Mouse (Mus musculus): ENCODE data around the gene Mcm10. TPM values are rescaled to one million over a fixed set of nuclear protein-coding genes. Genes with fewer than 3 reads are reported as not detected.

Mcm10 gene
- polyA plus RNA-seq, 1 experiment from 2014 or later: 17.4 TPM

GRCm38 (mm10) chr2:5034801-5035200 lies 22.2 kb upstream of the Mcm10 start:
- H3K4me3 ChIP-seq (ENCODE audit: low read length): no peak overlapping the region
- no peak overlapping the region for H3K9ac ChIP-seq (ENCODE audit: low read length)
- no peaks in the 10 kb centered on the region for H3K9me3 ChIP-seq (replicated peaks; ENCODE audit: control insufficient read depth, low read length)
- H3K4me1 ChIP-seq (ENCODE audit: control insufficient read depth, insufficient read depth, low read length): peaks cover 2% of the 10 kb centered on the region; the same call in 1 of the 2 replicates
- no peak overlapping the region for H3K4me2 ChIP-seq (ENCODE audit: low read depth, low read length)
- H3K36me3 ChIP-seq (ENCODE audit: control insufficient read depth, insufficient read depth): no peaks in the 10 kb centered on the region; the same call in 1 of the 2 replicates
- WGBS: 69% methylated on average over 8 of the region's 8 CpGs
- ATAC-seq (replicated peaks; ENCODE audit: extremely low read depth, insufficient read depth, low FRiP score): no peak
- no peaks in the 10 kb centered on the region for H3K27me3 ChIP-seq (ENCODE audit: control insufficient read depth, insufficient read depth, low read length)
- H3K27ac ChIP-seq (ENCODE audit: low read length): no peak overlapping the region

DNA sequence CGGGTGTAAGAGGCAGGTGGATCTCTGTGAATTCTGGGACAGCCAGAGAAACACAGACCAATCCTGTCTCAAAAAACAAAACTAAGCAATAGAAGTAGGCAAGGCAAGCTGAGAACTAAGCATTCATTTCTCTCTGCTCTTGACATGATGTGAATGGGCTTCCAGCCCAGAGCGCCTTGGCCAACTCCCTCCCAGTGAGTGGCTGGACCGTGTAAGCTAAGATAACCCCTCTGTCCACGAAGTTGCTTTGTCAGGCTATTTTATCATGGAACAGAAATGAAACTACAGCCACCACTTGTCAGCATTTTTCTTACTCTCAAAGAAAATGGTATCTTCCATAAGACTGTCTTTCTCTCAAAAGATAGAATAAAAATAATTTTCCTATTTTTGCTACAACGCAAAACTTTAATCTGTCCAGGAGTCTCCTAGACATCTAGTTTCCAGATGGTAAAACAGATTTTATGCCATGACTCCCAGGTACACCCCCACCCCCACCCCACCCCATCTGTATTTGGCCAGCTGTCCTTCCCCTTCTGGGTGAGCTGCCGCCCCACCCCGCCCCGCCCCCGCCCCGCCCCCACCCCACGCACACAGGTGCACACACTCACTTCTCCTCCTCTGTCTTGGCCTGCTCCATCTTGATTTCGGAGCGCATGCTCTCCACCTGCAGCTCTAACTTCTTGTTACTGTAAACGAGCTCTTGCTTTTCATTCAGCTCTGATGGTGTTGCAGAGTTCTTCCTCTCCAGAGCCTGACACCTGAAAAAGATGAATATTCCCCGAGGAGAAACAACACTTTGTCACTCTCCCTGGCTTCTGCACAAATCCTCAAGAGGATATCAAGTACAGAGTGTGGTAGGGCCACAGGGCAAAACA lies 21.2 kb upstream of the Mcm10 start:
- WGBS: 64% methylated on average over 15 of the region's 15 CpGs
- H3K9me3 ChIP-seq (replicated peaks; ENCODE audit: control insufficient read depth, low read length): no peaks in the 10 kb centered on the region
- H3K27me3 ChIP-seq (ENCODE audit: control insufficient read depth, insufficient read depth, low read length): no peaks in the 10 kb centered on the region
- peaks cover 2% of the 10 kb centered on the region; the same call in 1 of the 2 replicates for H3K4me1 ChIP-seq (ENCODE audit: control insufficient read depth, insufficient read depth, low read length)
- no peak overlapping the region for H3K4me3 ChIP-seq (ENCODE audit: low read length)
- peak; percentile 60 for ATAC-seq (replicated peaks; ENCODE audit: extremely low read depth, insufficient read depth, low FRiP score)
- no peak overlapping the region for H3K9ac ChIP-seq (ENCODE audit: low read length)
- no peaks in the 10 kb centered on the region; the same call in 1 of the 2 replicates for H3K36me3 ChIP-seq (ENCODE audit: control insufficient read depth, insufficient read depth)
- H3K27ac ChIP-seq (ENCODE audit: low read length): no peak overlapping the region
- no peak overlapping the region for H3K4me2 ChIP-seq (ENCODE audit: low read depth, low read length)

DNA sequence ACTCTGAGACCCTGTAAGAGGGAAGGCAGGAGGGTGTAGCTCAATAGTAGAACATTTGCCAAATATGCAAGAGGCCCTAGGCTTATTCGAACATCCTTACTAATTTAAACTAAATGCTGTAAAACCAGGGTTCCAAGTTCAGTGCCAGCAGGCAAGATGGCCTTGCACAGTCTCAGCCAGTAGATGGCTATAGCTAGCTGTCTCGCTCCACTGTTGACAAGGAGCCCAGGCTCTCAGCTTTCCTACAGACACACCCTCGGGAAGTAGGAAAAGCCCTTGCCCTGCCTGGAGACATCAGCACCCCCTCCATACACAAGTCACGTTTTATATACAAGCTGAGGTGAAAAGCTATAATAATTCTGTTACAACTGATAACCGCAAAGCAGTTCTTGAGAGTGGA lies 20.1 kb upstream of the Mcm10 start:
- Histone ChIP-seq H3K4me3 (ENCODE audit: low read length) (no peak overlapping the region), H3K9me3 (replicated peaks; ENCODE audit: control insufficient read depth, low read length) (no peaks in the 10 kb centered on the region), H3K36me3 (ENCODE audit: control insufficient read depth, insufficient read depth) (no peaks in the 10 kb centered on the region; the same call in 1 of the 2 replicates), H3K4me2 (ENCODE audit: low read depth, low read length) (no peak overlapping the region), H3K27me3 (ENCODE audit: control insufficient read depth, insufficient read depth, low read length) (no peaks in the 10 kb centered on the region), H3K9ac (ENCODE audit: low read length) (no peak overlapping the region), H3K4me1 (ENCODE audit: control insufficient read depth, insufficient read depth, low read length) (peaks cover 7% of the 10 kb centered on the region), H3K27ac (ENCODE audit: low read length) (no peak overlapping the region)
- 71% methylated on average over 5 of the region's 5 CpGs for WGBS
- ATAC-seq (replicated peaks; ENCODE audit: extremely low read depth, insufficient read depth, low FRiP score): no peak

DNA sequence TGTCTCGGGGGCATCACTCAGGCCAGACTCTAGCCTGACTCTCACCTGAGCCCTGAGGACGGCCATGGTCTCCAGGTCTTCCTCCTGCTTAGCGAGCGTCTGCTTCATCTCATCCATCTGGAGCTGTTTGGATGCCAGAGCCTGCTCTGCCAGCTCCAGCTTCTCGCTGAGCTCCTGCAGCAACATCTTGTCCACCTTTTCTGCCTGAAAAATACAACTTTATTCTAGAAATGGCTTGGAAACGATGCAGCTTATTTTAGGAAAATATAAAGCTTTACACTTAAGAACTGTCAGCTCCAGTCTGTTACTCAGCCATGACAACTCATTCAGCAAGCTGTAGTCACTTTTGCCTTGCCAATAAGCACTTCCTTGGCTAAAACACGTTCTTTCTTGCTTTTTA lies 18.6 kb upstream of the Mcm10 start:
- Histone ChIP-seq H3K4me3 (ENCODE audit: low read length) (no peak overlapping the region), H3K4me2 (ENCODE audit: low read depth, low read length) (no peak overlapping the region), H3K27ac (ENCODE audit: low read length) (no peak overlapping the region), H3K4me1 (ENCODE audit: control insufficient read depth, insufficient read depth, low read length) (peaks cover 7% of the 10 kb centered on the region), H3K9ac (ENCODE audit: low read length) (no peak overlapping the region), H3K27me3 (ENCODE audit: control insufficient read depth, insufficient read depth, low read length) (no peaks in the 10 kb centered on the region), H3K9me3 (replicated peaks; ENCODE audit: control insufficient read depth, low read length) (no peaks in the 10 kb centered on the region), H3K36me3 (ENCODE audit: control insufficient read depth, insufficient read depth) (no peaks in the 10 kb centered on the region; the same call in 1 of the 2 replicates)
- 83% methylated on average over 7 of the region's 7 CpGs for WGBS
- no peak for ATAC-seq (replicated peaks; ENCODE audit: extremely low read depth, insufficient read depth, low FRiP score)

- WGBS: 88% methylated on average over 4 of the region's 4 CpGs
- Histone ChIP-seq H3K4me3 (ENCODE audit: low read length) (no peak overlapping the region), H3K27ac (ENCODE audit: low read length) (no peak overlapping the region), H3K27me3 (ENCODE audit: control insufficient read depth, insufficient read depth, low read length) (no peaks in the 10 kb centered on the region), H3K9ac (ENCODE audit: low read length) (no peak overlapping the region), H3K4me1 (ENCODE audit: control insufficient read depth, insufficient read depth, low read length) (peaks cover 7% of the 10 kb centered on the region), H3K4me2 (ENCODE audit: low read depth, low read length) (no peak overlapping the region), H3K9me3 (replicated peaks; ENCODE audit: control insufficient read depth, low read length) (no peaks in the 10 kb centered on the region), H3K36me3 (ENCODE audit: control insufficient read depth, insufficient read depth) (no peaks in the 10 kb centered on the region; the same call in 1 of the 2 replicates)
- no peak for ATAC-seq (replicated peaks; ENCODE audit: extremely low read depth, insufficient read depth, low FRiP score)
These were observed 17.2 kb upstream of the Mcm10 start for GRCm38 (mm10) chr2:5029808-5030207.

DNA sequence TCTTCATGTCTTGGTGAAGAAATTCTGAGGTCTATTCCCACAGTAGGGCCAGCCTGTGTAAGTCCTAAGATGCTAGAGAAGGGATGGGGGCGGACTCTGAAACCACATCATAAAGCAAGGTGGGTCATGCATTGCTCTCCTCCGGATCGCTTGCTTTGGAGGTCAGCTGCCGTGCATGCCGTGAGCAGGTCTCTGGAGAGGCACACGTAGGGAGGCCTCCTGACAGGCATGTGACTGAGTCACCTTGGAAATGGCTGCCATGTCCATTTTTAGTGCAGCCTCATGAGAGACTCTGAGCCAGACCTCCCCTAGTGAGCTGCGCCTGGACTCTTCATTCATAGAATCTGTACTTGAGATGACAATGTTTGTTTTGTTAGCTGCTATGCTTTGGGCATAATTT lies 15.5 kb upstream of the Mcm10 start:
- no peak for ATAC-seq (replicated peaks; ENCODE audit: extremely low read depth, insufficient read depth, low FRiP score)
- Histone ChIP-seq H3K9me3 (replicated peaks; ENCODE audit: control insufficient read depth, low read length) (no peaks in the 10 kb centered on the region), H3K9ac (ENCODE audit: low read length) (no peak overlapping the region), H3K36me3 (ENCODE audit: control insufficient read depth, insufficient read depth) (no peaks in the 10 kb centered on the region; the same call in 1 of the 2 replicates), H3K4me1 (ENCODE audit: control insufficient read depth, insufficient read depth, low read length) (peaks cover 5% of the 10 kb centered on the region), H3K4me2 (ENCODE audit: low read depth, low read length) (no peak overlapping the region), H3K27me3 (ENCODE audit: control insufficient read depth, insufficient read depth, low read length) (no peaks in the 10 kb centered on the region), H3K27ac (ENCODE audit: low read length) (no peak overlapping the region), H3K4me3 (ENCODE audit: low read length) (no peak overlapping the region)
- 55% methylated on average over 7 of the region's 7 CpGs for WGBS

GRCm38 (mm10) chr2:5027057-5027456 lies 14.5 kb upstream of the Mcm10 start:
- Histone ChIP-seq H3K27ac (ENCODE audit: low read length) (no peak overlapping the region), H3K4me1 (ENCODE audit: control insufficient read depth, insufficient read depth, low read length) (peaks cover 5% of the 10 kb centered on the region), H3K9me3 (replicated peaks; ENCODE audit: control insufficient read depth, low read length) (no peaks in the 10 kb centered on the region), H3K4me3 (ENCODE audit: low read length) (no peak overlapping the region), H3K4me2 (ENCODE audit: low read depth, low read length) (no peak overlapping the region), H3K36me3 (ENCODE audit: control insufficient read depth, insufficient read depth) (no peaks in the 10 kb centered on the region; the same call in 1 of the 2 replicates), H3K27me3 (ENCODE audit: control insufficient read depth, insufficient read depth, low read length) (no peaks in the 10 kb centered on the region), H3K9ac (ENCODE audit: low read length) (no peak overlapping the region)
- no peak for ATAC-seq (replicated peaks; ENCODE audit: extremely low read depth, insufficient read depth, low FRiP score)
- 83% methylated on average over 6 of the region's 6 CpGs for WGBS

DNA sequence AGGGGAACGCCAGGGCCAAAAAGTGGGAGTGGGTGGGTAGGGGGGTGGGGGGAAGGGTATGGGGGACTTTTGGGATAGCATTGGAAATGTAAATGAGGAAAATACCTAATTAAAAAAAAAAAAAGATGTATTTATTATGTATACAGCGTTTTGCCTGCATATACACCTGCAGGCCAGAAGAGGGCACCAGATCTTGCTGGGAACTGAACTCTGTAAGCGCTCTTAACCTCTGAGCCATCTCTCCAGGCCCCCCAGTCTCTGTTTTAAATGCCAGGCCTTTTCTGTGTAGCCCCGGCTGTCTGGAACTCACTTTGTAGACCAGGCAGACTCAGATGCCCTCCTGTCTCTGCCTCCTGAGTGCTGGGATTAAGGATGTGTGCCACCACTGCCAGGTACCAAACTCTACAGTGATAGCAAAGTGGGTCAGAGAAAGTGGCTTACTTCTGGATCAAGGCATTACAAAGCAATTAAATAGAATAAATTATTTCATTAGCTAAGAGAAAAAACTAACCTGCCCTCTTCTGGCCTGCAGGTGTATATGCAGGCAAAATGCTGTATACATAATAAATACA lies 12.7 kb upstream of the Mcm10 start:
- H3K9me3 ChIP-seq (replicated peaks; ENCODE audit: control insufficient read depth, low read length): no peaks in the 10 kb centered on the region
- no peak overlapping the region for H3K4me2 ChIP-seq (ENCODE audit: low read depth, low read length)
- no peak overlapping the region for H3K9ac ChIP-seq (ENCODE audit: low read length)
- WGBS: 52% methylated on average over 3 of the region's 4 CpGs
- H3K27ac ChIP-seq (ENCODE audit: low read length): no peak overlapping the region
- ATAC-seq (replicated peaks; ENCODE audit: extremely low read depth, insufficient read depth, low FRiP score): no peak
- H3K27me3 ChIP-seq (ENCODE audit: control insufficient read depth, insufficient read depth, low read length): no peaks in the 10 kb centered on the region
- H3K4me3 ChIP-seq (ENCODE audit: low read length): no peak overlapping the region
- no peaks in the 10 kb centered on the region for H3K36me3 ChIP-seq (ENCODE audit: control insufficient read depth, insufficient read depth)
- peaks cover 5% of the 10 kb centered on the region for H3K4me1 ChIP-seq (ENCODE audit: control insufficient read depth, insufficient read depth, low read length)

DNA sequence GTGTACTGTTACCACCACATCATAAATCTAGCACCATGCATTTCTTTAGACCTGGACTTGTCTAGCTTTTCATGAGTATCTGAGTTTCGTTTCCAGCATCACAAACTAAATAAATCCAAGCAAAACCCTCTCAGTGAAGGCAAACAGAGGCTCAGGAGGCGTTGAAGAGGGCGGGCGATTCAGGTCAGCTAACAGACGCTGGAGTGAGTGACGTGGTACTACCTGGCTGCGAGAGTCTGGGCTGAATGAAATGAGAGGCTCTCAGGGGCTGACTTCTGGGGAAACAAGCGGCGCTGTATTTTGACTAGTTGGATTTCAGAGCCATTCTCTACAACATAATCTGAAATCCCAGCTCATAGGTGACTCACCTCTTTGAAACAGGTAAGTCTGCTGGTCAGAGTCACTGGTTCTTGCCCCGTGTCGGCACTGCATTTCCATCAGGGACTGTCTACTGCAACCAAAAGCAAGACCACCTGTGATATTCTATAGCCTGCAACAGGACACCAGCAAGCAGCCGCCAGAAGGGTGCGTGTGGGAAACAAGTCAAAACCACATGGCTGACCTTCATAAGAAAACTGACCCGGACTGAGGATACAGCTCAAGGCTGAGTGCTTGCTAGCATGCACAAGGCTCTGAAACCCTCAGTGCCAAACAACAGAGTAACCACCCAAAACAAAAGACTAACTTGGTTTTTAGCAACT lies 11.3 kb upstream of the Mcm10 start:
- Histone ChIP-seq H3K36me3 (ENCODE audit: control insufficient read depth, insufficient read depth) (no peaks in the 10 kb centered on the region), H3K4me2 (ENCODE audit: low read depth, low read length) (no peak overlapping the region), H3K27ac (ENCODE audit: low read length) (no peak overlapping the region), H3K4me3 (ENCODE audit: low read length) (no peak overlapping the region), H3K27me3 (ENCODE audit: control insufficient read depth, insufficient read depth, low read length) (no peaks in the 10 kb centered on the region), H3K9ac (ENCODE audit: low read length) (no peak overlapping the region), H3K4me1 (ENCODE audit: control insufficient read depth, insufficient read depth, low read length) (peaks cover 5% of the 10 kb centered on the region), H3K9me3 (replicated peaks; ENCODE audit: control insufficient read depth, low read length) (no peaks in the 10 kb centered on the region)
- ATAC-seq (replicated peaks; ENCODE audit: extremely low read depth, insufficient read depth, low FRiP score): no peak
- WGBS: 76% methylated on average over 14 of the region's 14 CpGs

Measured in heart, embryonic 16.5 days (tissue).